Mouse (Mus musculus): ENCODE measurements around the gene Gm5767.
"Not testable (repeated sequence)": the region's sequence is repeated elsewhere in the genome, so short reads cannot be mapped to it uniquely, and the experiment has no call there.

Gm5767 gene

GRCm38 (mm10) chr16:8714851-8715250 lies 34.3 kb downstream of the Gm5767 start:
- DNase-seq, result no peak

- no peak for DNase-seq
Measured at GRCm38 (mm10) chr16:8715513-8716080, 35.0 kb downstream of the Gm5767 start.

- no peak for DNase-seq
Measured at GRCm38 (mm10) chr16:8716300-8716699, 35.7 kb downstream of the Gm5767 start.

GRCm38 (mm10) chr16:8717744-8718143 lies 37.2 kb downstream of the Gm5767 start:
- DNase-seq, result no peak

GRCm38 (mm10) chr16:8720447-8720846 lies 39.9 kb downstream of the Gm5767 start:
- DNase-seq, result no peak

- DNase-seq, result no peak
Measured at GRCm38 (mm10) chr16:8724031-8724430, 43.5 kb downstream of the Gm5767 start.

- no peak for DNase-seq
Measured at GRCm38 (mm10) chr16:8725807-8726206, 45.2 kb downstream of the Gm5767 start.

- no peak for DNase-seq
Measured at GRCm38 (mm10) chr16:8728111-8728748, 47.7 kb downstream of the Gm5767 start.

GRCm38 (mm10) chr16:8731630-8732029 lies 51.1 kb downstream of the Gm5767 start:
- no peak for DNase-seq

- not testable (repeated sequence) for DNase-seq
Measured at GRCm38 (mm10) chr16:8732450-8732849, 51.9 kb downstream of the Gm5767 start.

Measured in liver (tissue).